Mouse (Mus musculus) myocyte (in vitro differentiated cells): ENCODE results near the gene Ncor1. TPM values are rescaled to one million over a fixed set of nuclear protein-coding genes. Genes with fewer than 3 reads are reported as not detected.

Source experiments
- H3K27me3 ChIP-seq: one replicate; pipeline ENCODE4 v1.6.1; 2011; ENCODE audit not compliant: control insufficient read depth, insufficient read depth, insufficient read length
- H3K36me3 ChIP-seq: one replicate; pipeline ENCODE4 v1.6.1; 2011; ENCODE audit not compliant: control insufficient read depth, insufficient read depth
- H3K4me2 ChIP-seq: one replicate; pipeline ENCODE4 v1.6.1; 2011; ENCODE audit warnings: low read depth, control low read depth
- H3K4me3 ChIP-seq: one replicate; pipeline ENCODE4 v1.5.1; 2011; ENCODE audit warnings: mild to moderate bottlenecking, control low read depth, moderate library complexity
- H3K79me2 ChIP-seq: one replicate; pipeline ENCODE4 v1.6.1; 2011; ENCODE audit not compliant: control insufficient read depth, insufficient read depth
- H3ac ChIP-seq: one replicate; pipeline ENCODE4 v1.6.1; 2011; ENCODE audit not compliant: control insufficient read depth, insufficient read length
- CEBPB ChIP-seq: IDR thresholded peaks from 2 replicates; pipeline ENCODE4 v1.6.1; 2011; ENCODE audit warnings: mild to moderate bottlenecking, moderate library complexity; ENCODE audit not compliant: poor library complexity, insufficient read depth, severe bottlenecking
- E2F4 ChIP-seq: IDR thresholded peaks from one replicate; pipeline ENCODE4 v1.6.1; 2011; ENCODE audit warnings: mild to moderate bottlenecking, control low read depth, moderate library complexity; ENCODE audit not compliant: insufficient read depth
- MAX ChIP-seq: IDR thresholded peaks from one replicate; pipeline ENCODE4 v1.6.1; 2011; ENCODE audit warnings: low read depth, mild to moderate bottlenecking, control low read depth
- MYOD1 ChIP-seq, 3 experiments: IDR thresholded peaks; one replicate each; pipeline ENCODE4 v1.6.1; 2011; ENCODE audit warnings: control low read depth in 2 of 3, low read depth in 2 of 3, mild to moderate bottlenecking in 2 of 3, moderate library complexity in 1 of 3; ENCODE audit not compliant: insufficient read length in 2 of 3, control insufficient read depth in 1 of 3
- MYOG ChIP-seq, 3 experiments: IDR thresholded peaks; one replicate each; pipeline ENCODE4 v1.6.1; 2011; ENCODE audit warnings: control low read depth in 2 of 3, low read depth in 2 of 3, mild to moderate bottlenecking in 2 of 3; ENCODE audit not compliant: insufficient read length in 2 of 3, control insufficient read depth in 1 of 3, insufficient read depth in 1 of 3
- POLR2A ChIP-seq: IDR thresholded peaks from one replicate; pipeline ENCODE4 v1.6.1; 2011; ENCODE audit warnings: low read depth, mild to moderate bottlenecking, control low read depth, moderate library complexity; ENCODE audit not compliant: insufficient read length
- POLR2AphosphoS2 ChIP-seq: IDR thresholded peaks from one replicate; pipeline ENCODE4 v1.6.1; 2011; ENCODE audit warnings: low read depth, control low read depth; ENCODE audit not compliant: insufficient read length
- REST ChIP-seq: IDR thresholded peaks from one replicate; pipeline ENCODE4 v1.6.1; 2011; ENCODE audit warnings: mild to moderate bottlenecking, control low read depth, moderate library complexity; ENCODE audit not compliant: insufficient read depth, insufficient read length
- SRF ChIP-seq: IDR thresholded peaks from one replicate; pipeline ENCODE4 v1.6.1; 2011; ENCODE audit warnings: low read depth; ENCODE audit not compliant: control insufficient read depth, insufficient read length
- TCF12 ChIP-seq: IDR thresholded peaks from one replicate; pipeline ENCODE4 v1.6.1; 2011; ENCODE audit warnings: mild to moderate bottlenecking, control low read depth; ENCODE audit not compliant: poor library complexity, insufficient read depth, severe bottlenecking
- TCF3 ChIP-seq: IDR thresholded peaks from one replicate; pipeline ENCODE4 v1.6.1; 2011; ENCODE audit warnings: low read depth, control low read depth; ENCODE audit not compliant: insufficient read length
- USF1 ChIP-seq: IDR thresholded peaks from one replicate; pipeline ENCODE4 v1.6.1; 2011; ENCODE audit warnings: low read depth, mild to moderate bottlenecking, control low read depth, moderate library complexity
- polyA plus RNA-seq: library from polyadenylated mRNA; unstranded; fragments of >200 nt; fragmentation: generic; extraction: Trizol; gene quantifications from one replicate; pipeline ENCODE4 v1.2.1, GENCODE M21; 2012; ENCODE audit warnings: missing spikeins

Gene Ncor1
- polyA plus RNA-seq, 1 experiment, result 41.0 TPM

GRCm38 (mm10) chr11:62486949-62487348 lies 28.6 kb upstream of the Ncor1 start:
- no peak overlapping the region for H3K4me2 ChIP-seq
- no peaks in the 10 kb centered on the region for H3K27me3 ChIP-seq
- H3K79me2 ChIP-seq, result no peaks in the 10 kb centered on the region
- no peak for TF ChIP-seq CEBPB
- TF ChIP-seq REST, result no peak
- no peak for TF ChIP-seq E2F4
- TF ChIP-seq MYOD1 (IDR thresholded peaks at IDR 0.05; ENCODE audit: control insufficient read depth in 1 of 3, insufficient read length in 2 of 3, low read depth in 2 of 3), result no peak
- TF ChIP-seq SRF, result no peak
- TF ChIP-seq MAX, result no peak
- H3ac ChIP-seq, result no peak overlapping the region
- no peaks in the 10 kb centered on the region for H3K36me3 ChIP-seq
- H3K4me3 ChIP-seq, result no peak overlapping the region

DNA sequence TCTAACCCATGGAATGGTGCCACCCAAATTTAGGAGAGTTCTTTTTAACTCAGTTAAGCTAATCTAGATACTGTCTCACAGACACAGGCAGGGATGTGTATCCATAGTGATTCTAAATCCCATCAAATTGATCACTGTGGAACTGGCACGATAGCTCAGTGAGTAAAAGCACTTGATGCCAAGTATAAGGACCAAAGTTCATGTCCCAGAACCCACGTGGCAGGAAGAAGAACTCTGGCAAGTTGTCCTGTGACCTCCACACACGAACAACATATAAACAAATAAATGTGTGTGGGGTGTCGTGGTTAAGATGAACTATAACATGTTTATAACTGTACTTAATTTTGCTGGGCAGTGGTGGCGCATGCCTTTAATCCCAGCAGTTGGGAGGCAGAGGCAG lies 21.2 kb upstream of the Ncor1 start:
- H3K4me2 ChIP-seq, result no peak overlapping the region
- H3K79me2 ChIP-seq, result no peaks in the 10 kb centered on the region
- no peaks in the 10 kb centered on the region for H3K36me3 ChIP-seq
- TF ChIP-seq MYOD1 (IDR thresholded peaks at IDR 0.05; ENCODE audit: control insufficient read depth in 1 of 3, insufficient read length in 2 of 3, low read depth in 2 of 3) (no peak), E2F4 (no peak), MYOG (IDR thresholded peaks at IDR 0.05; ENCODE audit: control insufficient read depth in 1 of 3, insufficient read depth in 1 of 3, insufficient read length in 2 of 3, low read depth in 2 of 3) (no peak), TCF12 (no peak), POLR2A (no peak), CEBPB (no peak), USF1 (no peak), SRF (no peak), TCF3 (no peak), REST (no peak), POLR2AphosphoS2 (no peak), MAX (no peak)
- no peaks in the 10 kb centered on the region for H3K27me3 ChIP-seq
- H3ac ChIP-seq, result no peak overlapping the region
- no peak overlapping the region for H3K4me3 ChIP-seq

GRCm38 (mm10) chr11:62478931-62479330 lies 20.6 kb upstream of the Ncor1 start:
- no peaks in the 10 kb centered on the region for H3K36me3 ChIP-seq
- no peak overlapping the region for H3K4me2 ChIP-seq
- TF ChIP-seq E2F4, result no peak
- TF ChIP-seq TCF3, result no peak
- no peak for TF ChIP-seq SRF
- TF ChIP-seq TCF12, result no peak
- no peak overlapping the region for H3ac ChIP-seq
- H3K27me3 ChIP-seq, result no peaks in the 10 kb centered on the region
- H3K4me3 ChIP-seq, result no peak overlapping the region
- H3K79me2 ChIP-seq, result no peaks in the 10 kb centered on the region

DNA sequence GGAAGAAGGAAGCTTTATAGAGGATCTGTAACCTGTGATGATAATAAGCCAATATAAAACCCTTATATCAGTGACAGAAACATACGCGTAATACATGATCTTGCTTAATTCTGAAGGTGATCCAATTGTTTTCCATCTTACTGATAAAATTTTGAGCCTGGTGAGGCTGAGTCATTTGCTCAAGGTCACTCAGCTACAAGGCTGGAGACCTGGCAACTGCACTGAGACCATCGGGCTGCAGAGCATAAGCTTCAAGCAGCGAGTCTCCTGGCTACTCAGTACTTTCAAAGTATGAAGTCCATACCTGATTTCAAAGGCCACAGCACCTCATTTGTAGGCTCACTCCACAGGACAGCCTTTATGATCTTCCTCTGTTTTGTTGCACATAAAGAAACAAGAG lies 17.8 kb upstream of the Ncor1 start:
- Histone ChIP-seq H3K79me2 (no peaks in the 10 kb centered on the region), H3ac (no peak overlapping the region), H3K27me3 (no peaks in the 10 kb centered on the region), H3K4me2 (no peak overlapping the region), H3K36me3 (no peaks in the 10 kb centered on the region), H3K4me3 (no peak overlapping the region)
- TF ChIP-seq USF1 (no peak), POLR2A (no peak), SRF (no peak), CEBPB (no peak), MAX (no peak), E2F4 (no peak), TCF3 (no peak), TCF12 (no peak), MYOG (IDR thresholded peaks at IDR 0.05; ENCODE audit: control insufficient read depth in 1 of 3, insufficient read depth in 1 of 3, insufficient read length in 2 of 3, low read depth in 2 of 3) (no peak), MYOD1 (IDR thresholded peaks at IDR 0.05; ENCODE audit: control insufficient read depth in 1 of 3, insufficient read length in 2 of 3, low read depth in 2 of 3) (no peak), REST (no peak), POLR2AphosphoS2 (no peak)

DNA sequence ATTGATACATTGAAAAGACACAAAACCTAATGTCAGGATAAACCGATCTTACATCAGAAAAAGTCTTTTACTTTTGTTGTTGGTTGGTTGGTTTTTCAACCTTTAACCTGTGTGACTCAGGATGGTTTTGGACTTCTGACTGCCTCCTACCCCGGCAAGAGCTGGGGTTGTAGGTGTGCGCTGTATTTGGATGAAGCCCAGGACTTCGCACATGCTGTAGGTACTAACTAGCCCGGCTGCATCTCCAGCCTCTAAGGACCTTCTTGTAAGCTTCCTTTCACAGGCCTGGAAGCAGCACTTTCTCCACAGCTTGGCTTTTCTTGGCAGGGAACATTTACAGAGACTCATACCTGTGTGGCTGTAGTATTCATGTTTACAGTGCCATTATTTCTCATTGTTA lies 15.2 kb upstream of the Ncor1 start:
- H3K4me2 ChIP-seq, result no peak overlapping the region
- H3K36me3 ChIP-seq, result no peaks in the 10 kb centered on the region
- no peak overlapping the region for H3ac ChIP-seq
- no peak for TF ChIP-seq TCF12
- TF ChIP-seq REST, result no peak
- TF ChIP-seq E2F4, result no peak
- no peak for TF ChIP-seq MYOD1 (IDR thresholded peaks at IDR 0.05; ENCODE audit: control insufficient read depth in 1 of 3, insufficient read length in 2 of 3, low read depth in 2 of 3)
- no peak for TF ChIP-seq MAX
- no peak for TF ChIP-seq POLR2A
- TF ChIP-seq MYOG (IDR thresholded peaks at IDR 0.05; ENCODE audit: control insufficient read depth in 1 of 3, insufficient read depth in 1 of 3, insufficient read length in 2 of 3, low read depth in 2 of 3), result no peak
- TF ChIP-seq CEBPB, result no peak
- no peaks in the 10 kb centered on the region for H3K79me2 ChIP-seq
- no peak overlapping the region for H3K4me3 ChIP-seq
- no peaks in the 10 kb centered on the region for H3K27me3 ChIP-seq
